Mouse (Mus musculus) megakaryocyte, embryonic 14.5 days (primary cell): ENCODE results near the gene Chrna9.

Experiments used
- FLI1 ChIP-seq: IDR thresholded peaks from 2 replicates; pipeline ENCODE4 v1.6.1; 2012; ENCODE audit warnings: low read length, inconsistent platforms, mixed read lengths
- GATA1 ChIP-seq: IDR thresholded peaks from 3 replicates; pipeline ENCODE4 v1.6.1; 2012; ENCODE audit warnings: mixed read lengths, low read length, inconsistent platforms, borderline replicate concordance

DNA sequence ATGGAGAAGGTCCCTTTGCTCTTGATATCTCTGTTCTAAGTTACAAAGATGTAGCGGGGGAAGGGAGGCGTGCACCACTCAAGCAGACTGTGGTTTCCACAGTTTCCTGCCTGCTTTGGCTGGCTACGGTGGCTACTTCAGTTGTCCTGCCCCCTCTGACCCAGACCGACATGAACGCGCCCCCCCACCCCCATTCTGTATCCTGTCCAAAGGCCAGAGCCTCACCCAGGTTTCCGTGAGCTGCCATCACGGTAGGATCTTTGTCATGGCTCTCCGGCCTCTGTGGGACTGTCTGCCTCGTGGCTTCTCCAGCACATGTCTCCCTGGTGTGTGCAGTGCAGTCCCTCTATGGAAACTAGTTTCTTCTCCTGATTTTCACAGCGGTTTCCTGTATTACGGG, 15.4 kb upstream of the Chrna9 start:
- TF ChIP-seq GATA1 = no peak
- no peak for TF ChIP-seq FLI1
